Mouse (Mus musculus) myocyte (in vitro differentiated cells): Measurements from ENCODE around the gene Grik1. TPM values are rescaled to one million over a fixed set of nuclear protein-coding genes. Genes with fewer than 3 reads are reported as not detected.

Experiments
- H3K27me3 ChIP-seq: one replicate; pipeline ENCODE4 v1.6.1; 2011; ENCODE audit not compliant: control insufficient read depth, insufficient read depth, insufficient read length
- H3K36me3 ChIP-seq: one replicate; pipeline ENCODE4 v1.6.1; 2011; ENCODE audit not compliant: control insufficient read depth, insufficient read depth
- H3K4me2 ChIP-seq: one replicate; pipeline ENCODE4 v1.6.1; 2011; ENCODE audit warnings: low read depth, control low read depth
- H3K4me3 ChIP-seq: one replicate; pipeline ENCODE4 v1.5.1; 2011; ENCODE audit warnings: mild to moderate bottlenecking, control low read depth, moderate library complexity
- H3K79me2 ChIP-seq: one replicate; pipeline ENCODE4 v1.6.1; 2011; ENCODE audit not compliant: control insufficient read depth, insufficient read depth
- H3ac ChIP-seq: one replicate; pipeline ENCODE4 v1.6.1; 2011; ENCODE audit not compliant: control insufficient read depth, insufficient read length
- CEBPB ChIP-seq: IDR thresholded peaks from 2 replicates; pipeline ENCODE4 v1.6.1; 2011; ENCODE audit warnings: mild to moderate bottlenecking, moderate library complexity; ENCODE audit not compliant: poor library complexity, insufficient read depth, severe bottlenecking
- E2F4 ChIP-seq: IDR thresholded peaks from one replicate; pipeline ENCODE4 v1.6.1; 2011; ENCODE audit warnings: mild to moderate bottlenecking, control low read depth, moderate library complexity; ENCODE audit not compliant: insufficient read depth
- MAX ChIP-seq: IDR thresholded peaks from one replicate; pipeline ENCODE4 v1.6.1; 2011; ENCODE audit warnings: low read depth, mild to moderate bottlenecking, control low read depth
- MYOD1 ChIP-seq, 3 experiments: IDR thresholded peaks; one replicate each; pipeline ENCODE4 v1.6.1; 2011; ENCODE audit warnings: control low read depth in 2 of 3, low read depth in 2 of 3, mild to moderate bottlenecking in 2 of 3, moderate library complexity in 1 of 3; ENCODE audit not compliant: insufficient read length in 2 of 3, control insufficient read depth in 1 of 3
- MYOG ChIP-seq, 3 experiments: IDR thresholded peaks; one replicate each; pipeline ENCODE4 v1.6.1; 2011; ENCODE audit warnings: control low read depth in 2 of 3, low read depth in 2 of 3, mild to moderate bottlenecking in 2 of 3; ENCODE audit not compliant: insufficient read length in 2 of 3, control insufficient read depth in 1 of 3, insufficient read depth in 1 of 3
- POLR2A ChIP-seq: IDR thresholded peaks from one replicate; pipeline ENCODE4 v1.6.1; 2011; ENCODE audit warnings: low read depth, mild to moderate bottlenecking, control low read depth, moderate library complexity; ENCODE audit not compliant: insufficient read length
- POLR2AphosphoS2 ChIP-seq: IDR thresholded peaks from one replicate; pipeline ENCODE4 v1.6.1; 2011; ENCODE audit warnings: low read depth, control low read depth; ENCODE audit not compliant: insufficient read length
- REST ChIP-seq: IDR thresholded peaks from one replicate; pipeline ENCODE4 v1.6.1; 2011; ENCODE audit warnings: mild to moderate bottlenecking, control low read depth, moderate library complexity; ENCODE audit not compliant: insufficient read depth, insufficient read length
- SRF ChIP-seq: IDR thresholded peaks from one replicate; pipeline ENCODE4 v1.6.1; 2011; ENCODE audit warnings: low read depth; ENCODE audit not compliant: control insufficient read depth, insufficient read length
- TCF12 ChIP-seq: IDR thresholded peaks from one replicate; pipeline ENCODE4 v1.6.1; 2011; ENCODE audit warnings: mild to moderate bottlenecking, control low read depth; ENCODE audit not compliant: poor library complexity, insufficient read depth, severe bottlenecking
- TCF3 ChIP-seq: IDR thresholded peaks from one replicate; pipeline ENCODE4 v1.6.1; 2011; ENCODE audit warnings: low read depth, control low read depth; ENCODE audit not compliant: insufficient read length
- USF1 ChIP-seq: IDR thresholded peaks from one replicate; pipeline ENCODE4 v1.6.1; 2011; ENCODE audit warnings: low read depth, mild to moderate bottlenecking, control low read depth, moderate library complexity
- polyA plus RNA-seq: library from polyadenylated mRNA; unstranded; fragments of >200 nt; fragmentation: generic; extraction: Trizol; gene quantifications from one replicate; pipeline ENCODE4 v1.2.1, GENCODE M21; 2012; ENCODE audit warnings: missing spikeins

Gene Grik1
- polyA plus RNA-seq, 1 experiment: not detected

DNA sequence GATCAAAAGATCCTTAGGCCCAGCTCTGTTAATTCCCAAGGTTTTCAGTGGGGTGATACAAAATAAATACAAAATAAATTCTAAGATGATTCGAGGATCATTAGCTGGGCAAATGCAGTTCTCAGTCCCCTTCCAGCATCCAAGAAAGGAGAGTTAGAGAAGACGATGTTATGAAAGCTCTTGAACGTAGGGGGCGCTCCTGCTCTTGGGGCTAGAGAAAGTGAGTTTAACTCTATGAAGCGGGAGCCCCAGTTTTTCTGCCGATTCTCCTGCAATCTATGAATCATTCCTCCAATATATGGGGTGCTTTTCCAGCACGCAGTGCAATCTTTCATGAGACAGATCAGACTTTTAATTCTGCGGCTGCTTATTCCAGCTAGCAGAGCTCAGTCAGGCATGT is 78.2 kb downstream of the Grik1 start:
- Histone ChIP-seq H3K4me3 (no peak overlapping the region), H3K27me3 (no peaks in the 10 kb centered on the region), H3ac (no peak overlapping the region), H3K4me2 (no peak overlapping the region), H3K36me3 (no peaks in the 10 kb centered on the region), H3K79me2 (no peaks in the 10 kb centered on the region)
- TF ChIP-seq MAX: no peak
- TF ChIP-seq REST: no peak
- no peak for TF ChIP-seq TCF3

DNA sequence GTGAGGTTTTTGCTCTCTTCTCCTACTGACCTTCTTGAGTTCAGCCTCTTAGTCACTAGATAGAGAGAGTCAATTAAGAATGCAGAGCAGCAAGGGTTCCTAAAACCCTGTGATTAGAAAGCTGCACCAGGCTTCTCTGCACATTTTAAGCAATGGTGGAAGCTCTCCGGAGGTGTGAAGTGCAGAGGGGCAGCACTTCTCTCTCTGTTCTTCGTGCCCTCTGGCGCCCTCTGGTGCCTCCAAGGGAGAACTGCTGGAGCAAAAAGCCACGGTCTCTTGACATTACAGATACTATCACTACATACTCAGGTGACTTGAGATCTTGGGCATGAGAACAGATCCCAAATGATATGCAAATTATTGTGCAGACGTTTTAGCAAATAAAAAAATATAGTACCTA is 85.7 kb downstream of the Grik1 start:
- H3K4me2 ChIP-seq: no peak overlapping the region
- no peaks in the 10 kb centered on the region for H3K79me2 ChIP-seq
- H3ac ChIP-seq: no peak overlapping the region
- H3K36me3 ChIP-seq: no peaks in the 10 kb centered on the region
- no peak overlapping the region for H3K4me3 ChIP-seq
- no peaks in the 10 kb centered on the region for H3K27me3 ChIP-seq
- TF ChIP-seq MAX: no peak
- no peak for TF ChIP-seq SRF
- TF ChIP-seq MYOD1 (IDR thresholded peaks at IDR 0.05; ENCODE audit: control insufficient read depth in 1 of 3, insufficient read length in 2 of 3, low read depth in 2 of 3): no peak

GRCm38 (mm10) chr16:88203985-88204384 is 86.1 kb downstream of the Grik1 start:
- Histone ChIP-seq H3K36me3 (no peaks in the 10 kb centered on the region), H3K4me2 (no peak overlapping the region), H3ac (no peak overlapping the region), H3K27me3 (no peaks in the 10 kb centered on the region), H3K4me3 (no peak overlapping the region), H3K79me2 (no peaks in the 10 kb centered on the region)
- TF ChIP-seq E2F4: no peak
- TF ChIP-seq POLR2AphosphoS2: no peak
- TF ChIP-seq MAX: no peak
- no peak for TF ChIP-seq MYOG (IDR thresholded peaks at IDR 0.05; ENCODE audit: control insufficient read depth in 1 of 3, insufficient read depth in 1 of 3, insufficient read length in 2 of 3, low read depth in 2 of 3)
- no peak for TF ChIP-seq REST
- no peak for TF ChIP-seq MYOD1 (IDR thresholded peaks at IDR 0.05; ENCODE audit: control insufficient read depth in 1 of 3, insufficient read length in 2 of 3, low read depth in 2 of 3)

GRCm38 (mm10) chr16:88187433-88188037 is 102.5 kb downstream of the Grik1 start:
- H3K27me3 ChIP-seq: no peaks in the 10 kb centered on the region
- H3K79me2 ChIP-seq: no peaks in the 10 kb centered on the region
- no peaks in the 10 kb centered on the region for H3K36me3 ChIP-seq
- no peak overlapping the region for H3ac ChIP-seq
- no peak overlapping the region for H3K4me3 ChIP-seq
- H3K4me2 ChIP-seq: no peak overlapping the region
- TF ChIP-seq MAX: no peak
- no peak for TF ChIP-seq TCF12
- no peak for TF ChIP-seq SRF
- TF ChIP-seq REST: no peak
- TF ChIP-seq E2F4: no peak
- TF ChIP-seq MYOG (IDR thresholded peaks at IDR 0.05; ENCODE audit: control insufficient read depth in 1 of 3, insufficient read depth in 1 of 3, insufficient read length in 2 of 3, low read depth in 2 of 3): no peak
- no peak for TF ChIP-seq TCF3
- TF ChIP-seq POLR2AphosphoS2: no peak
- no peak for TF ChIP-seq CEBPB
- TF ChIP-seq MYOD1 (IDR thresholded peaks at IDR 0.05; ENCODE audit: control insufficient read depth in 1 of 3, insufficient read length in 2 of 3, low read depth in 2 of 3): no peak
- no peak for TF ChIP-seq USF1
- no peak for TF ChIP-seq POLR2A

DNA sequence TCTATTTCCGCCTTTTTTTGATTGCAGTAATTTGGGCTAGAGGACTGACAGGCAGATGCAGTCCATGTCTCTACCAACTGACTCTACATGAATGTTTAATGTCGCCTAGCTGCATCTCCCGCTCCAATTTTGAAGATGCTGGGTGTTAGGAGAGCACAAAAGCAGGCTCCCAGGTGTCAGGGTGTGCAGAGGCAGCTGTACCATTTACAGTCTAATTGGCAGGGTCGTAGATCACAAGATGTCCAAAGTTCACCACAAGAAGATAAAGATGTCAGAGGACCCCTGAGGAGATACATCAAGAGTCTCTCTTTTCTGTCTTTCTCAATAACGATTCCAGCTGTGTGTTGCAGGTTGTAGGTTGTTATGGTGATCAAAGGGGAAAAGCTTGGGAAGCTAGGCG is 111.3 kb downstream of the Grik1 start:
- Histone ChIP-seq H3K79me2 (no peaks in the 10 kb centered on the region), H3K4me2 (no peak overlapping the region), H3K4me3 (no peak overlapping the region), H3ac (no peak overlapping the region), H3K27me3 (no peaks in the 10 kb centered on the region), H3K36me3 (no peaks in the 10 kb centered on the region)
- TF ChIP-seq E2F4 (no peak), CEBPB (no peak), USF1 (no peak), REST (no peak), TCF12 (no peak), MAX (no peak), SRF (no peak), TCF3 (no peak), MYOD1 (IDR thresholded peaks at IDR 0.05; ENCODE audit: control insufficient read depth in 1 of 3, insufficient read length in 2 of 3, low read depth in 2 of 3) (no peak), POLR2AphosphoS2 (no peak), POLR2A (no peak), MYOG (IDR thresholded peaks at IDR 0.05; ENCODE audit: control insufficient read depth in 1 of 3, insufficient read depth in 1 of 3, insufficient read length in 2 of 3, low read depth in 2 of 3) (no peak)
